Mouse (Mus musculus): ENCODE measurements around the gene Snrpc. TPM values are rescaled to one million over a fixed set of nuclear protein-coding genes. Genes with fewer than 3 reads are reported as not detected.
"Not testable (repeated sequence)": the region's sequence is repeated elsewhere in the genome, so short reads cannot be mapped to it uniquely, and the experiment has no call there.

Snrpc gene
- polyA plus RNA-seq (2015; fragmentation: Nextera tagmentation; extraction: Ambion mirVana): 115 and 125 TPM in 2 replicates

- peaks cover 19% of the 10 kb centered on the region for H3K4me1 ChIP-seq (replicated peaks)
- peak within 1 kb of the TSS; percentile 76; the same call in 1 of the 2 replicates for H3K27ac ChIP-seq (replicated peaks)
- H3K36me3 ChIP-seq (replicated peaks): peaks cover 11% of the 10 kb centered on the region
- H3K4me2 ChIP-seq: peak within 1 kb of the TSS; percentile 76
- not testable (repeated sequence) for H3K9me3 ChIP-seq (replicated peaks); ATAC-seq (ENCODE audit: insufficient read depth); H3K9ac ChIP-seq
- WGBS (ENCODE audit: insufficient replicate concordance): 59% methylated on average over 4 of the region's 4 CpGs
- peak within 1 kb of the TSS; percentile 84; the same call in 1 of the 2 replicates for H3K4me3 ChIP-seq (replicated peaks)
- peaks cover 15% of the 10 kb centered on the region; the same call in 1 of the 2 replicates for H3K27me3 ChIP-seq
Observed at GRCm38 (mm10) chr17:27837850-27838249, at the start of gene Snrpc. TSS of gene Snrpc (plus strand) at chr17:27838150.

DNA sequence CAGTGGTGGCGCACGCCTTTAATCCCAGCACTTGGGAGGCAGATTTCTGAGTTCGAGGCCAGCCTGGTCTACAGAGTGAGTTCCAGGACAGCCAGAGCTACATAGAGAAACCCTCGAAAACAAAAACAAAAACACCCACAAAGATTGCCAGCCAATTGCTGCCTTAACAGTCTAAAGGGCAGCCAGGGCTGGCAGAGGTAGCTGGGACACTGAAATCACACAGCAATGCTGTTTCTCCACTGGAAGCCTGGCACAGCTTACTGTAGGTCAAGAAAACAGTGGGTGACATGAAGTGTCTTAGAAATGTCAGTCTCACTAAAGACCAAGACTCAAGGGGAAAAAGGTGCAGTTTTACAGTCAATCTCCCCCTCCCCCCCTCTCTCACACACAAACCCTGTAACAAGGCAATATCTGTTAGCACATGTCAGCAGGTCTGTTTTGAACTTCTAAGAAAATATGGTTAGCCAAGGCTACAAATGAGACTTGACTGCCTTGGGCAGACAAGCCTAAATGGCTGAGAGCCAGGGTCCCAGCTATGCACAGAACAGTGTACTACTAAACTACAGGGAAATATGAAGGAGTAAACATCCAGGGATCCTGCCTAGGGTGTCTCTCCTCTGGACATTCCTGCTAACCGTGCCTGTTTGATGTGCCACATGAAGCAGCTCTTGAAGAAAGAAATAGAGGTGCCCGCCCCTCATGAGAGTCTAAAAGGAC, 49.3 kb upstream of the Snrpc start:
- WGBS (ENCODE audit: insufficient replicate concordance): 81% methylated on average over 6 of the region's 6 CpGs
- H3K9ac ChIP-seq: no peak overlapping the region

DNA sequence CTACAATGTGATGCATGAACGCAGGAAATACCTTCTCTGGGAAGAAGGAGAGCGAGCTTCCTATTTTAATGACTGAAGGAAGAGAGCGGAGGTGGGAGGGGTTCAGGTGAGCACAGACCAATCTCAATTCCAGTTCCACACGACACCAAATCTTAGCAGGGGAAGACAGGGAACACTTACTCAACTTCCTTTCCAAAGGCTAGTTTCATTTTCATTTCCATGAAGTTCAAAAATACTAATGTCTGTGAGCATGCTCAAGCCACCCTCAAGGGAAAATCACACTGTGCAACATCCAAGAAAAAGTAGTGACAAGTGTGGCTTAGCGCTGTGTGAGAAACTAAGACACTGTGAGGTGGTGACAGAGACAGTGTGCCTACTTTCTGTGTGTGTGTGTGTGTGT, 47.9 kb upstream of the Snrpc start:
- ATAC-seq (ENCODE audit: insufficient read depth): no peak
- H3K27me3 ChIP-seq: no peaks in the 10 kb centered on the region
- H3K9ac ChIP-seq: no peak overlapping the region
- H3K4me2 ChIP-seq: no peak overlapping the region
- no peak overlapping the region for H3K27ac ChIP-seq (replicated peaks)
- H3K4me1 ChIP-seq (replicated peaks): peaks cover 22% of the 10 kb centered on the region
- 74% methylated on average over 5 of the region's 5 CpGs for WGBS (ENCODE audit: insufficient replicate concordance)
- no peak overlapping the region for H3K4me3 ChIP-seq (replicated peaks)
- peaks cover 29% of the 10 kb centered on the region for H3K36me3 ChIP-seq (replicated peaks)
- no peaks in the 10 kb centered on the region for H3K9me3 ChIP-seq (replicated peaks)

More for the DNA sequence above, 49.3 kb upstream of the Snrpc start:
- Histone ChIP-seq H3K4me2 (no peak overlapping the region), H3K4me1 (replicated peaks) (peaks cover 19% of the 10 kb centered on the region), H3K36me3 (replicated peaks) (peaks cover 42% of the 10 kb centered on the region), H3K4me3 (replicated peaks) (no peak overlapping the region), H3K27ac (replicated peaks) (no peak overlapping the region), H3K9me3 (replicated peaks) (no peaks in the 10 kb centered on the region), H3K27me3 (no peaks in the 10 kb centered on the region)
- no peak for ATAC-seq (ENCODE audit: insufficient read depth)

GRCm38 (mm10) chr17:27790976-27791375, 47.0 kb upstream of the Snrpc start:
- 77% methylated on average over 2 of the region's 2 CpGs for WGBS (ENCODE audit: insufficient replicate concordance)
- no peak overlapping the region for H3K4me2 ChIP-seq
- no peaks in the 10 kb centered on the region for H3K27me3 ChIP-seq
- no peaks in the 10 kb centered on the region for H3K9me3 ChIP-seq (replicated peaks)
- H3K4me3 ChIP-seq (replicated peaks): no peak overlapping the region
- no peak overlapping the region for H3K9ac ChIP-seq
- H3K27ac ChIP-seq (replicated peaks): no peak overlapping the region
- ATAC-seq (ENCODE audit: insufficient read depth): no peak
- H3K4me1 ChIP-seq (replicated peaks): peaks cover 28% of the 10 kb centered on the region
- peaks cover 20% of the 10 kb centered on the region for H3K36me3 ChIP-seq (replicated peaks)

DNA sequence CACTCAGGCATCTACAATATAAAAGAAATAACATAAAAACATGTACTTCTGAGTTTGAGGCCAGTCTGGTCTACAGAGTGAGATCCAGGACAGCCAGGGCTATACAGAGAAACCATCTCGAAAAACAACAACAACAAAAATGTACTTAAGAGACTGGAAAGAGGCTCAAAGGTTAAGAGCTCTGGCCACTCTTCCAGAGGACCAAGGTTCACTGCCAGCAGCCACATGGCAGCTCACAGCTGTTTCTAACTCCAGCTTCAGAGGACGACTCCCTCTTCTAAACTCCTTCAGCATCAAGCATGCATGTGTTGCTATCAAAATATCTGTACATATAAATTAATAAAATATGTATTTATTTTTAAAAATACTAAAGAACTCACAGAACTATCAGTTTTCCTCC, 46.4 kb upstream of the Snrpc start:
- Histone ChIP-seq H3K4me3 (replicated peaks) (no peak overlapping the region), H3K27me3 (no peaks in the 10 kb centered on the region), H3K36me3 (replicated peaks) (peaks cover 18% of the 10 kb centered on the region; the same call in 1 of the 2 replicates), H3K9ac (no peak overlapping the region), H3K4me1 (replicated peaks) (peaks cover 34% of the 10 kb centered on the region), H3K4me2 (no peak overlapping the region), H3K9me3 (replicated peaks) (no peaks in the 10 kb centered on the region), H3K27ac (replicated peaks) (0 out of 2 replicates have a peak overlapping the region, but pooled peaks have one; percentile 9)
- 68% methylated on average over 2 of the region's 2 CpGs for WGBS (ENCODE audit: insufficient replicate concordance)
- no peak for ATAC-seq (ENCODE audit: insufficient read depth)

- ATAC-seq (ENCODE audit: insufficient read depth): no peak
- no peak overlapping the region for H3K4me3 ChIP-seq (replicated peaks)
- peaks cover 43% of the 10 kb centered on the region for H3K4me1 ChIP-seq (replicated peaks)
- no peaks in the 10 kb centered on the region for H3K9me3 ChIP-seq (replicated peaks)
- H3K27ac ChIP-seq (replicated peaks): no peak overlapping the region
- 62% methylated on average over 4 of the region's 4 CpGs for WGBS (ENCODE audit: insufficient replicate concordance)
- H3K27me3 ChIP-seq: no peaks in the 10 kb centered on the region
- H3K4me2 ChIP-seq: no peak overlapping the region
- H3K36me3 ChIP-seq (replicated peaks): peaks cover 18% of the 10 kb centered on the region; the same call in 1 of the 2 replicates
- no peak overlapping the region for H3K9ac ChIP-seq
Observed at GRCm38 (mm10) chr17:27792516-27792915, 45.4 kb upstream of the Snrpc start.

DNA sequence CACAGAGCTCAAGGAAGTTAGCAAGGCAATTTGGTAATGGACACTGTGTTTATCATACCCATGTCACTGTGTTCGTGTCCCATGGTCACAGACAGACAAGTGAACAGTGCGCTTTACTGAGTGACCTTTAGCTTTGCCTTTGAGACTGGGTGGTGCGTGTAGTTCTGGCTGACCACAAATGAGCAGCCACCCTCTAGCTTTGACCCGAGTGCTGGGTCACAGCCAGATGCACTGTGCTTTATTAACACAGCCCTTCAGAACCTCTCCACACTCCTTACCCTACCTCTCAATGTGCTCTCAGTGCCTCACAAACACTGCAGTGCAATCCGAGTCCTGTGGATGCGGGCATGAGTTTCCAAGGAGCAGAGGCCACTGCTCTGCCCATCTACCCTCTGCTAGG, 44.8 kb upstream of the Snrpc start:
- H3K9ac ChIP-seq: no peak overlapping the region
- no peaks in the 10 kb centered on the region for H3K27me3 ChIP-seq
- H3K4me2 ChIP-seq: no peak overlapping the region
- H3K27ac ChIP-seq (replicated peaks): peak overlapping the region; percentile 51; the same call in 1 of the 2 replicates
- 76% methylated on average over 6 of the region's 6 CpGs for WGBS (ENCODE audit: insufficient replicate concordance)
- H3K4me1 ChIP-seq (replicated peaks): peaks cover 50% of the 10 kb centered on the region
- no peaks in the 10 kb centered on the region for H3K9me3 ChIP-seq (replicated peaks)
- H3K4me3 ChIP-seq (replicated peaks): no peak overlapping the region
- H3K36me3 ChIP-seq (replicated peaks): peaks cover 18% of the 10 kb centered on the region; the same call in 1 of the 2 replicates
- ATAC-seq (ENCODE audit: insufficient read depth): peak; percentile 41; the same call in 1 of the 2 replicates

DNA sequence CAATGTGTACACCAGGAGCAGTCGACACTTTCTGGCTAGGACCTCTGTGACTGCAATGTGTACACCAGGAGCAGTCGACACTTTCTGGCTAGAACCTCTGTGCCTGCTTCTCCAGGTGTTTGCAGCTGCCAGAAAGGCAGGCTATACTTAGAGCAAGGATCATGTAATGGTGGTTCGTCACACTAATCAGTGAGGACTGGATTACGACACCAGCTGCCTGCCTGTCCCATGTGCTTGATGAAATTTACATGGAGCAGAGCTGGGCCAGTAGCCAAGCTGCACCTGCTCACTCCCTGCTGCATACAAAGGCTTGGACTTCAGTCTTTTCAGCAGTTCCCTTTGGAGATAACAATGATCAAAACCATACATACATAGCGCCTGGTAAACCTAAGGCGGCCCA, 41.2 kb upstream of the Snrpc start:
- Histone ChIP-seq H3K9ac (no peak overlapping the region; the same call in 1 of the 2 replicates), H3K9me3 (replicated peaks) (no peaks in the 10 kb centered on the region), H3K4me1 (replicated peaks) (peaks cover 68% of the 10 kb centered on the region), H3K27me3 (no peaks in the 10 kb centered on the region), H3K36me3 (replicated peaks) (0 out of 2 replicates have a peak, but pooled peaks cover 8% of the 10 kb centered on the region), H3K4me2 (peak overlapping the region; percentile 39), H3K4me3 (replicated peaks) (no peak overlapping the region), H3K27ac (replicated peaks) (peak overlapping the region; percentile 75)
- peak; percentile 64; the same call in 1 of the 2 replicates for ATAC-seq (ENCODE audit: insufficient read depth)
- 58% methylated on average over 6 of the region's 6 CpGs for whole genome bisulfite sequencing (ENCODE audit: insufficient replicate concordance)

- peaks cover 67% of the 10 kb centered on the region for H3K4me1 ChIP-seq (replicated peaks)
Observed at GRCm38 (mm10) chr17:27797341-27797872, 40.5 kb upstream of the Snrpc start.

DNA sequence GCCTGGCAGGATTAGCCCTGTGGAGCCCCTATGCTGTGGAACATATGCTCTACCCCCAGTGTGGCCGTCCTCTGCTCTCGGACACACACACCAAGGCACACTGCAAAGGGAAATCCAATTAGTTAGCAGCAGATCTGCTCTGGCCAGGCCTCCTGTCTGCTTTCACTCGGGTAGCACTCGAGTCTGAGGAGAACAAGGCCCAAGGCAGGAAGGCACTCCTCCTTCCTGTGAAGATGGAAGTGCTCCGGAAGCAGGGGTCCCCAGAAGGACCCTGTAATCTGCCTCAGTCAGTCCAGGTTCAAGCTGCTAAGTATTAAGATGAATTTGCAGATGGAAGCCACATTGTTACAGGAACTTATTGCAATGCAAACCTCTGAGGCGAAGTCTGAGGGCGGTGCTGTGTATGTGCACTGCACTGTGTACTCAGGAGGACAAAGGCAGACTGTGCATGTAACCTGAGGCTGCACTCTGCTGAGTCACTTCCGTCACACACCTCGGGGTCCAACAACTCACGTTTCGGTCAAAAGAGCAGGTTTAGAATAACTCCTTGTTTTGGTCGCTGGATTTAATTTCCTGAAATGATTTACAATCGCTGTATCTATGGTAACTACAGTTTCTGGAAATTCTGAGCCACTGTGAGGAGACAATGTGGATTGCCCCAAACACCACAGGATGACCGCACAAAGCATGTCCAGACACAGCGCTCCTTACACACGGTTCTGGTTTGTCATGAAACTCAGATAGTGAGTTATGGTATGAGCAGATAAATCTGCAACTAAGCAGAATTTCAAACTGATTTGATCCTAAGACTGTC, 38.0 kb upstream of the Snrpc start:
- Histone ChIP-seq H3K4me3 (replicated peaks) (no peak overlapping the region), H3K27me3 (no peaks in the 10 kb centered on the region), H3K9me3 (replicated peaks) (no peaks in the 10 kb centered on the region), H3K4me1 (replicated peaks) (peaks cover 73% of the 10 kb centered on the region), H3K36me3 (replicated peaks) (no peaks in the 10 kb centered on the region), H3K4me2 (peak overlapping the region; percentile 18), H3K27ac (replicated peaks) (peak overlapping the region; percentile 60), H3K9ac (no peak overlapping the region)
- ATAC-seq (ENCODE audit: insufficient read depth): peak; percentile 66; the same call in 1 of the 2 replicates
- WGBS (ENCODE audit: insufficient replicate concordance): 14% methylated on average over 16 of the region's 16 CpGs

More at GRCm38 (mm10) chr17:27797341-27797872, 40.5 kb upstream of the Snrpc start:
- H3K4me2 ChIP-seq: peak overlapping the region; percentile 39
- H3K4me3 ChIP-seq (replicated peaks): no peak overlapping the region; the same call in 1 of the 2 replicates
- H3K27ac ChIP-seq (replicated peaks): peak overlapping the region; percentile 75
- H3K27me3 ChIP-seq: no peaks in the 10 kb centered on the region
- no peaks in the 10 kb centered on the region for H3K9me3 ChIP-seq (replicated peaks)
- H3K36me3 ChIP-seq (replicated peaks): 0 out of 2 replicates have a peak, but pooled peaks cover 8% of the 10 kb centered on the region
- no peak for ATAC-seq (ENCODE audit: insufficient read depth)
- WGBS (ENCODE audit: insufficient replicate concordance): 33% methylated on average over 11 of the region's 11 CpGs
- 0 out of 2 replicates have a peak overlapping the region, but pooled peaks have one; percentile 12 for H3K9ac ChIP-seq
